Mouse (Mus musculus) lung, postnatal 0 days (tissue): Measurements from ENCODE around the gene Leng8. TPM values are rescaled to one million over a fixed set of nuclear protein-coding genes. Genes with fewer than 3 reads are reported as not detected.
A peak's percentile ranks its signal among the peaks of the same experiment; 100 is the strongest.

Experiments
- ATAC-seq: fragments of 200-750 bp; cut with Nextera tagmentation; 2 replicates; pipeline ENCODE4 v1.8.0; 2017; ENCODE audit warnings: moderate library complexity
- DNase-seq: peaks from one replicate; pipeline ENCODE4 v3.0.0-alpha.2; 2016; ENCODE audit warnings: low spot score
- H3K27ac ChIP-seq: fragments of 300-500 bp; sonication (generic); 2 replicates; pipeline ENCODE4 v1.5.1; 2014; ENCODE audit warnings: antibody characterized with exemption, mild to moderate bottlenecking, low read length, mixed read lengths
- H3K27me3 ChIP-seq: fragments of 300-500 bp; sonication (generic); replicated peaks from 2 replicates; pipeline ENCODE4 v1.6.1; 2014; ENCODE audit warnings: low read length, mixed read lengths; ENCODE audit not compliant: insufficient read depth
- H3K36me3 ChIP-seq: fragments of 300-500 bp; sonication (generic); 2 replicates; pipeline ENCODE4 v1.6.1; 2014; ENCODE audit warnings: low read length, mixed read lengths; ENCODE audit not compliant: insufficient read depth
- H3K4me1 ChIP-seq: fragments of 300-500 bp; sonication (generic); 2 replicates; pipeline ENCODE4 v1.6.1; 2014; ENCODE audit warnings: antibody characterized with exemption, low read depth, low read length, mixed read lengths; ENCODE audit not compliant: insufficient read depth
- H3K4me2 ChIP-seq: fragments of 300-500 bp; sonication (generic); replicated peaks from 2 replicates; pipeline ENCODE4 v1.6.1; 2014; ENCODE audit warnings: low read depth, mild to moderate bottlenecking, low read length, moderate library complexity, mixed read lengths
- H3K4me3 ChIP-seq: fragments of 300-500 bp; sonication (generic); 2 replicates; pipeline ENCODE4 v1.5.1; 2014; ENCODE audit warnings: low read depth, low read length
- H3K9ac ChIP-seq: fragments of 300-500 bp; sonication (generic); replicated peaks from 2 replicates; pipeline ENCODE4 v1.6.1; 2014; ENCODE audit warnings: low read depth, mild to moderate bottlenecking
- H3K9me3 ChIP-seq: fragments of 300-500 bp; sonication (generic); 2 replicates; pipeline ENCODE4 v1.6.1; 2016; ENCODE audit warnings: low read length, mixed read lengths
- CTCF ChIP-seq: IDR thresholded peaks from 2 replicates; pipeline ENCODE4 v1.5.1; 2016; ENCODE audit warnings: antibody characterized with exemption, mild to moderate bottlenecking
- EP300 ChIP-seq: IDR thresholded peaks from 2 replicates; pipeline ENCODE4 v1.6.1; 2016; ENCODE audit warnings: antibody characterized with exemption, mild to moderate bottlenecking, control low read depth
- WGBS: fragments of 180-500 bp; shearing (Covaris S2); extraction: QIAGEN DNeasy Blood & Tissue Kit; methylation state at CpG from one replicate; pipeline ENCODE4 v1.1.7; 2014; 5-methylcytosine and 5-hydroxymethylcytosine counted together
- polyA plus RNA-seq: library from polyadenylated mRNA; unstranded; fragments of >200 nt; fragmentation: Nextera tagmentation; extraction: Ambion mirVana; gene quantifications from 2 replicates; pipeline ENCODE4 v1.2.1, GENCODE M21; 2015

The Leng8 gene
- polyA plus RNA-seq, 1 experiment from 2014 or later, result 29.6 TPM

- Histone ChIP-seq H3K4me2 (no peak overlapping the region), H3K4me1 (no peaks in the 10 kb centered on the region), H3K9me3 (no peaks in the 10 kb centered on the region), H3K4me3 (no peak overlapping the region), H3K36me3 (no peaks in the 10 kb centered on the region), H3K27me3 (no peaks in the 10 kb centered on the region), H3K9ac (no peak overlapping the region), H3K27ac (no peak overlapping the region)
- 92% methylated on average over 3 of the region's 3 CpGs for WGBS
- TF ChIP-seq CTCF (no peak), EP300 (no peak)
- DNase-seq (no peak), ATAC-seq (no peak)
Observed at GRCm38 (mm10) chr7:4132581-4132980, 4.3 kb upstream of the Leng8 start.

- H3K9me3 ChIP-seq, result no peaks in the 10 kb centered on the region
- TF ChIP-seq EP300, result no peak
- no peak for TF ChIP-seq CTCF
- no peaks in the 10 kb centered on the region for H3K27me3 ChIP-seq
- no peak for DNase-seq
- no peak overlapping the region for H3K9ac ChIP-seq
- ATAC-seq, result no peak
- H3K4me2 ChIP-seq, result no peak overlapping the region
- 77% methylated on average over 4 of the region's 7 CpGs for WGBS
- H3K4me3 ChIP-seq, result no peak overlapping the region
- 0 out of 2 replicates have a peak, but pooled peaks cover 2% of the 10 kb centered on the region for H3K4me1 ChIP-seq
- H3K36me3 ChIP-seq, result no peaks in the 10 kb centered on the region
- no peak overlapping the region for H3K27ac ChIP-seq
Observed at GRCm38 (mm10) chr7:4132998-4133397, 3.8 kb upstream of the Leng8 start.

- ATAC-seq (no peak), DNase-seq (no peak)
- Histone ChIP-seq H3K9ac (no peak overlapping the region), H3K4me3 (no peak overlapping the region), H3K36me3 (peaks cover 15% of the 10 kb centered on the region; the same call in 1 of the 2 replicates), H3K4me2 (no peak overlapping the region), H3K9me3 (no peaks in the 10 kb centered on the region), H3K27ac (no peak overlapping the region), H3K27me3 (no peaks in the 10 kb centered on the region), H3K4me1 (0 out of 2 replicates have a peak, but pooled peaks cover 3% of the 10 kb centered on the region)
- WGBS, result 76% methylated on average over 5 of the region's 5 CpGs
- TF ChIP-seq EP300 (no peak), CTCF (no peak)
Observed at GRCm38 (mm10) chr7:4134911-4135310, 1.9 kb upstream of the Leng8 start.

GRCm38 (mm10) chr7:4136404-4136770 is 452 bp upstream of the Leng8 start:
- under 1% methylated on average over 16 of the region's 16 CpGs for WGBS
- no peak for ATAC-seq
- TF ChIP-seq CTCF (no peak), EP300 (no peak)
- peak overlapping the region; percentile 60 for H3K4me2 ChIP-seq
- H3K9ac ChIP-seq, result peak overlapping the region; percentile 37; the same call in 1 of the 2 replicates
- H3K27ac ChIP-seq, result peak overlapping the region; percentile 54; the same call in 1 of the 2 replicates
- peak overlapping the region; percentile 79 for H3K4me3 ChIP-seq
- H3K4me1 ChIP-seq, result 0 out of 2 replicates have a peak, but pooled peaks cover 3% of the 10 kb centered on the region
- H3K27me3 ChIP-seq, result no peaks in the 10 kb centered on the region
- DNase-seq, result no peak
- H3K9me3 ChIP-seq, result no peaks in the 10 kb centered on the region
- H3K36me3 ChIP-seq, result peaks cover 27% of the 10 kb centered on the region

- no peak for TF ChIP-seq CTCF
- TF ChIP-seq EP300, result no peak
- Histone ChIP-seq H3K9ac (peak overlapping the region; percentile 83), H3K27me3 (no peaks in the 10 kb centered on the region), H3K4me3 (peak overlapping the region; percentile 79), H3K36me3 (peaks cover 41% of the 10 kb centered on the region), H3K9me3 (no peaks in the 10 kb centered on the region), H3K4me1 (0 out of 2 replicates have a peak, but pooled peaks cover 3% of the 10 kb centered on the region), H3K4me2 (peak overlapping the region; percentile 86), H3K27ac (peak overlapping the region; percentile 96; the same call in 1 of the 2 replicates)
- ATAC-seq, result no peak
- no peak for DNase-seq
- WGBS, result 41% methylated on average over 3 of the region's 3 CpGs
Observed at GRCm38 (mm10) chr7:4137746-4138145, 907 bp downstream of the Leng8 start.

- no peak for ATAC-seq
- TF ChIP-seq CTCF (no peak), EP300 (no peak)
Observed at GRCm38 (mm10) chr7:4138181-4138580, 1.3 kb downstream of the Leng8 start.

GRCm38 (mm10) chr7:4138671-4139070 is 1.8 kb downstream of the Leng8 start:
- Histone ChIP-seq H3K4me1 (0 out of 2 replicates have a peak, but pooled peaks cover 3% of the 10 kb centered on the region), H3K9ac (no peak overlapping the region), H3K4me2 (no peak overlapping the region), H3K27ac (no peak overlapping the region), H3K4me3 (no peak overlapping the region), H3K27me3 (no peaks in the 10 kb centered on the region), H3K36me3 (peaks cover 50% of the 10 kb centered on the region), H3K9me3 (no peaks in the 10 kb centered on the region)
- TF ChIP-seq EP300 (no peak), CTCF (no peak)
- ATAC-seq (no peak), DNase-seq (no peak)
- WGBS, result 91% methylated on average over 7 of the region's 7 CpGs

More at GRCm38 (mm10) chr7:4138181-4138580, 1.3 kb downstream of the Leng8 start:
- H3K9me3 ChIP-seq, result no peaks in the 10 kb centered on the region
- H3K4me2 ChIP-seq, result peak overlapping the region; percentile 86
- no peak overlapping the region for H3K27ac ChIP-seq
- H3K9ac ChIP-seq, result peak overlapping the region; percentile 83; the same call in 1 of the 2 replicates
- peaks cover 45% of the 10 kb centered on the region for H3K36me3 ChIP-seq
- H3K27me3 ChIP-seq, result no peaks in the 10 kb centered on the region
- WGBS, result 62% methylated on average over 2 of the region's 2 CpGs
- no peak for DNase-seq
- peak overlapping the region; percentile 79; the same call in 1 of the 2 replicates for H3K4me3 ChIP-seq
- 0 out of 2 replicates have a peak, but pooled peaks cover 3% of the 10 kb centered on the region for H3K4me1 ChIP-seq
